Mouse (Mus musculus): ENCODE data around the gene Pde10a.

Gene Pde10a

DNA sequence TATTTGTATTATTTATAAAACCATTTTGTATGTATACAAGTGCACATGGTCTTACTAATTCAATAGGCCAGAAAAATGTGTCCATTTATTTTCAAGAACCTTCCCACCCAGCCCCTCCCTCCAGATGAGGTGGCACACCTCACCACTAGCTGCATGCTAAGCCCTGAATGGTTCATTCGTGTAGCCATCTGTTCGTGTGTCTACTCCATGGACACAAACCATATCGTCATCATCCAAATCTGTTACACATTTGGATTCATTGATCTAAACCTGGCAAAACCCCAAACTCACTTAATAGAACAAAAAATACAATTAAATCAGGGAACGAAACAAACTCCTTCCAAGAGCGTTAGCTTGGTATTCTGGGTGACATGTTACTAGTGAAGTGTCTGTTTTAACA, 435.9 kb downstream of the Pde10a start:
- in situ Hi-C loops (cut with MboI, MseI) = loop anchor here (10.0 kb wide), 1 partner anchor 874 kb away; no protein-coding TSS in a partner anchor

GRCm38 (mm10) chr17:8961644-8962043, 436.5 kb downstream of the Pde10a start:
- in situ Hi-C loops (cut with MboI, MseI) = loop anchor here (10.0 kb wide), 1 partner anchor 873 kb away; no protein-coding TSS in a partner anchor

DNA sequence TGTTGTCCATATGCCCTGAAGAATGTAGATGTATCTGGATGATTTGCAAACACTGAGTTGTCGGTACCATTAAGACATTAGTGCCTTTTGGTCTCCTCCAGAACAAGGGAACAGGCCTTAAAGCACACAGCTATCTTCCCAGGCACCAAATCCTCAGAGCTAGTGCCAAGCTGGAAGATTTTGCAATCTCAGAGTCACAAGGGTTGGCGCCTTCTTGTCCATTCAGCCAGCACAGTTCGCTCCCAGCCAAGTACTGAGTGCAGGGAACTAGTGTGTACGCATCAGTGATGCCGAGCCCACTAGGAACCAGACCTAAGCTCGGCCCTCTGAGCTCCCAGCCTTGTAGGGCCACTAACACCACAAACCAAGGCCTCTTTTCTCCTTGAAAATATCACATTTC, 440.0 kb downstream of the Pde10a start:
- in situ Hi-C loops (cut with MboI, MseI) = loop anchor here (10.0 kb wide), 1 partner anchor 870 kb away; no protein-coding TSS in a partner anchor

DNA sequence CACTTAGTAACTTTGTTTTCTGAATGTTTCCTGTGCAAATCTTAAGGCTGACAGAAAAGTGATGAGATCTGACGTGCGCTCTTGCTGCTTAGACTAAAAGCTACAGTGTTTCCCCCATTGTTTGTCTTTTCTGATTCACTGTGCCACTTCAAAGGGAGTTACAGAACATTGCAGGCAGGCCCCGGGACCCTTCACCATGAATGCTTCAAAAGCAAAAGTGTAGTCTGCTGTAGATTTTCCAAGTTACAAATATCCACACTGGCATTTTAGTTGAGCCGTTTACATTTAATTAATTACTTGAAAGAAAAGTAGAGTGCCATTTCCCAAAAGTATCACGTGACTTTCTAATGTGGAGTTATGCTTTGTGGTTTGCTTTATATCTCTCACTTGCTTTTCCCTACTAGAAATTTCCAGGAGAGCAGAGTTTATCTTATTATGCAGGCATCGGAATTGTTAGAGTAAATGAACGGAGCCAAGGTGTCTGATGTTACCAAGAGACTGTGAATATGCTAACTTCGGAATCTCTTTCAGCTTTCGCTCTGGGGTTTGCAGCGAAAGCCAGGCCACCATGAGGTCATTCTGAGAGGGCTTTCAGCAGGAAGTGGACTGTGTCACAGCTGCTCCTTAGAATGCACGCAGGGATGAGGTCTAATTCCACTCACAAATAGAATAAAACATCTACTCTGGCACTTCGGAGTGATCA, 447.1 kb downstream of the Pde10a start:
- in situ Hi-C loops (cut with MboI, MseI) = no loop called here

DNA sequence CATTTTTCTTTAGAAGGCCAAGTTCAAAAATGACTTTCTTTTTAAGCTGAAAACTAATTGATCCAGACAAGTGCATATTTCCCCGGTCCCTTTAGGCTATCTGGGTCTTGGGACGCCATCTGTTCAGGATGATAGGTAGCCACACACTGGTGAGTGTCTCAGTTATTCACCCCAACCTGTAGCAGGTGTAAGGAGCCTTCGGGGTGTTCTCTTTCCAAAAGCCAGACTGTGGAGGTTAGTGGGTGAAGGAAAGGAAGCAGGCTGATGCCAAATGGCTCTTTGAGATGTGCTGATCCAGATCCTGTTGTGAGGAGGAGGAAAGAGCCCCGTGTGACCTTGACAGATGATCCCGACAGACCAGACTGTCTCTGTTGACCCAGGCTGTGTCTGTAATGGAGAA, 448.2 kb downstream of the Pde10a start:
- in situ Hi-C loops (cut with MboI, MseI) = no loop called here

- in situ Hi-C loops (cut with MboI, MseI) = no loop called here
Measured at GRCm38 (mm10) chr17:8974423-8974822, 449.3 kb downstream of the Pde10a start.

DNA sequence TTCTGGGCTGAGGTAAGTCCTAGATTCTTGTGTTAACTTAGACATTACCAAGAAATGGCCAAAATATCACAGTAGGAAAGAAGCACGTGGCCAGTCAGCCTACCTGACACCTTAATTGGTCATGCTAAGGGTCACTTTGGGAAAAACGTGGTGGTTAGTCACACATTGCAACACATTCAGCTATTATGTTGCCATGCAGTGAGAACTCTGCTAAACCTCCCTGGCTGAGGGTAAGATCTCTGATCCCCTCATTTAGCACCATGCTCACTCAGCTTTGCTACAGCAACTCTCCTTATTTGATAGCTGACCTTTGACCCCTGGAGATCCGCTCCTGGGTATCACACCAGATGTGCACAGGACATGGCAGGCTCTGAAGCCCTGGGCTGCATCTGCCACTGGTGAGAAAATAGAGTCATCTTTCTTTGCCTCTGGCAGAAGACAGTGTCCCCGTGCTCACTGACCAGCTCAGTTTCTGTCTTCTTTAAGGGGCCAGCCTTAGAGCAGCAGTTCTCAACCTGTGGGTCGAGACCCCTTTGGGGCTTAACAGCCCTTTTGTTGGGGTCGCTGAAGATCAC, 449.7 kb downstream of the Pde10a start:
- in situ Hi-C loops (cut with MboI, MseI) = no loop called here

GRCm38 (mm10) chr17:8976745-8977144, 451.6 kb downstream of the Pde10a start:
- in situ Hi-C loops (cut with MboI, MseI) = no loop called here

DNA sequence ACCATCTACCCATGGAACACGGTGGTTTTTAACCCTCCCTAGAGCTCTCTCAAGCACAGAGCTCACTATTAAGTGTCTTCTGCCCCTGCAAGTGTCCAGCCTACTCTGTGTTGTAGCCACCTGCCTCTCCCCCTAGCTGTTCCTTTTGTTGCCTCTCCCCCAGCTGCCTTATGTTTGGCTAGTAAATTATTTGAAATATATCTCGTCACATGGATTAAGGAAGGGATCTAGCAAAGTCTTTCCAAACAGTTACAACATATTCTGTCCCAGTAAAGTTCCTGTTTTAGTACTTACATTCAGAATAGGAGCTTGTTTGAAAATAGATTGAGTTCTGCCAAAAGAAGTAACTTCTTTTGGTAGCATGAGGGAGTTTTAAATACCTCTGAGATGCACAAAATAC, 452.1 kb downstream of the Pde10a start:
- in situ Hi-C loops (cut with MboI, MseI) = no loop called here

DNA sequence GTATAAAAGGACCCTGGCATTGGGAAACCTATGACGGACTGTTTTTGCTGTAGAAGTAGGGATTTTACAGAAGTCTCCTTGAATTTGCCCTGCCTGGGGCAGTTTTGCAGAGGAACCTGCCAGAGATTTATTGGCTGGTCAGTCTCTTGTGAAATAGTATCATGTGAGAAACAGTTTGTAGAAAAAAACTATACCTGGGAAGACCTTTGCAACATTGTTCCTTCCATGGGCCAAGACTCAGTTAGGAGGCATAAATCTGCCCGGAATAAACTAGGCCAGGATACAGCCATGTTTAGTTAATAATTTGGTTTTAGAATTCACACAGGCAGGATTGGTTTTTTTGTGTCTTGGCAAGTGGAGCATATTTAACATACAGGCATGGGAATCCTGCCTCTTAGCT, 458.4 kb downstream of the Pde10a start:
- in situ Hi-C loops (cut with MboI, MseI) = no loop called here

DNA sequence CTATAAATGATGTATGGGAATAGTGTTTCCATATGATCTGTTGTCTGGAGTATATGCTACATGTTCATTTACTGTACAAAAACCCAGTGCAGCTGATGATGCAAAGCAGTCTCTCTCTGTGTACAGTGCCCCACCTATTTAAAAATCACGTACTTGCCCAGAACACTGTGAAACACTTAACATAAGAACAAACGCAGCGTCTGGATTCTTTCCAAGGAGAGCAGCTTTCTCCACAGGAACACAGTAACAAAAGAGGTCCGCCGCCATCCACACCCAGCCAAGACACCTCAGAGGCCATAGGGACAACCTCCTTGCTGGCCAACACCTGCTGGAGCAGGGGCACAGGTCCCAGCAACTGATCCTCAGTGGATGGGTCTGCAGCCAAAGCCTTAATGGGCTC, 460.5 kb downstream of the Pde10a start:
- in situ Hi-C loops (cut with MboI, MseI) = no loop called here

DNA sequence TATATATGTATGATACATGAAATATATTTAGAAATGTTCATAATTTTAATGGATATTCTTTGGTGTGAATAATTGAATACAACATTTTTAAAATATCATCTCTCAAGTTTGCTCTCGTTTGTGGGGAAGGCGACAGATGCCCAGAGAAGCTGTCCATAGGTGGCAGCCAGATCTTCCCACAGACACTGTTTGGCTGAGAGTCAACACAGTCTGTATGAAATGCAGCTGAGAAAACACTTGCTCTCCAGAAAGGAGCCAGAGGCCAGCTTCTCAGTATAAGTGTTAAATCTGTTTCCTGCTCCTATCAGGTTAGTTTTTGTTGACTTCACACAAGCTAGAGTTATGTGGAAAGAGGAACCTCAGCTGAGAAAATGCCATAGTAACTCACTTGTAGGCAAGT, 461.4 kb downstream of the Pde10a start:
- in situ Hi-C loops (cut with MboI, MseI) = no loop called here

GRCm38 (mm10) chr17:8987369-8987768, 462.2 kb downstream of the Pde10a start:
- in situ Hi-C loops (cut with MboI, MseI) = no loop called here

- in situ Hi-C loops (cut with MboI, MseI) = no loop called here
Measured at GRCm38 (mm10) chr17:8988119-8988807, 463.1 kb downstream of the Pde10a start, which contains the start of gene 1700010I14Rik. TSS of gene 1700010I14Rik (plus strand) at chr17:8988333.

- in situ Hi-C loops (cut with MboI, MseI) = no loop called here
Measured at GRCm38 (mm10) chr17:8991160-8991559, 466.0 kb downstream of the Pde10a start.

- in situ Hi-C loops (cut with MboI, MseI) = no loop called here
Measured at GRCm38 (mm10) chr17:8995344-8995743, 470.2 kb downstream of the Pde10a start.

DNA sequence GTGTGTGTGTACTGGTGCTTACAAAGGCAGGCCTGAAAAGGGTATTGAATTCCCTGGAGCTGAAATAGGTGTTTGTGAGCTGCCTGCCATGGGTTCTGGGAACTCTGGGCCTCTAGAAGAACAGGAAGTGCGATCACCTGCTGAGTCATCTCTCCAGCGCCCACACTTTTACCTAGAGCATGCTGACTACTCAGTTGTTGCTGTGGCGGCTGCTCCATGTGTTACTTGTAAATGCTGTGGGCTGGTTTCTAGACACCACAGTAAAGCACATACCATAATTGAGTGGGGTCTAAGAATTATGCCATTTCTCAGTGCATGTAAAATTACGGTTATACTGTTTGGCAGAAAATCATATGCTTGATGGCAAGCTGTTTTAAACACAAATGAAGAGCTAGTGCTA, 477.3 kb downstream of the Pde10a start:
- in situ Hi-C loops (cut with MboI, MseI) = no loop called here

DNA sequence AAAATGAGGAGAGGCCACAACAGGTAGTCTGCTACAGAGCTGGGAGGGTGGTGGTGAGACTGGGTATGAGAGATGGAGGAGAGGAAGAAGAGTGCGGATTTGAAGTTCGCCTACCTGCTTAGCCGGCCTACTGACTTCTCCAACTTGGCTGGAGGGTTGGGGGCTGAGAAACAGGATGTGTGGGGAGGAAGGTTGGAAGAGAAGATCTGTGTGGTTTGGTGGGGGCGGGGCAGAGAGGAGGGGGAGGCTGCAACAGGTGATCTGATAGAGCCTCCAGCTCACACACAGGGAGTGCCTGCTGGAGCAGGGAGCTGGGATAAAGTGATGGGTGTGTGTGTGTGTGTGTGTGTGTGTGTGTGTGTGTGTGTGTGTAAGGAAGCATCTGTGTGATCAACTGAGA, 479.3 kb downstream of the Pde10a start:
- in situ Hi-C loops (cut with MboI, MseI) = no loop called here

GRCm38 (mm10) chr17:9023198-9023942, 498.2 kb downstream of the Pde10a start:
- in situ Hi-C loops (cut with MboI, MseI) = no loop called here

GRCm38 (mm10) chr17:9030181-9030580, 505.0 kb downstream of the Pde10a start:
- in situ Hi-C loops (cut with MboI, MseI) = no loop called here

DNA sequence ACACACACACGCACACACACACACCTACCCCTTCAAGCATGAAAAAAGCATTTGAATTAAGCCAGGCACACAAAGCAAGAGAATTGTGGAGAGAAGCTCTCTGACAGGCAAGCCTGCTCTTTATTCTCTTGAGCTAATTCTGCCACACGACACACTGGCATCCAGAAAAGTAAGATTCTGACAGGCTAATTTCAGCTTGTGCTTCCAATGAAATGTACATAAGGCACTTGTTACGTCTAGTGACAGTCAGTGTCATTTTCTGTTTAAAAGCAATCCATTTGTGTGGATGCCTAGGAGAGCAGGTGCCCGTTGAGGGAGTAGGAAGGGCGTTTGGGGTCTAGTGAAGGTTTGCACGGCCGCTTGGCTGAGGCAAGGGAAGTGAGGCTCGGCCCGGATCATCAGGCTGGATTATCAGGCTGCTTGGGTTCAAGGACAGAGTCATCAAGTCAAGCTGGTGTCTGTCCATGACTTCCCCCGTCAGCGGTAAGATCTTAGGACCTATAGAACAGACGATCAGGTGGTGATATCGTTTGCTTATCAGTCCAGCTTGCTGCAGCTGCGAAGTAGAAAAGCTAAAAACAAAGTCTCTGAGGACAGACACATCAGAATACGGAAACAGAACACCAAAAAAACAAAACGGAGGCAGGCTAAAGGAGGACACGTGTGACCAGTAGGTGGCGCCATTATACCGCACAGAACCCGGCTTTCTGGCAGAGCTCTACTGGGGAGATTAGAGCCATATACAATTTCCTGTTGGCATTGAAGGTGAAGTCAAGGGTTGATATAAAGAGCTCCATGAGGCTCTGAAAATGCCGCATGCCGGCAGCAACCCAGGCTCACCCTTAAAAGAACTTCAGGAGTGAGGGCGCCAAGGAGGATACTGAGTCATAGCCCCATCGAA, 506.3 kb downstream of the Pde10a start:
- in situ Hi-C loops (cut with MboI, MseI) = no loop called here
